Mouse (Mus musculus) adrenal gland, postnatal 36 days (tissue): Measurements from ENCODE around the gene Nhlrc3. TPM values are rescaled to one million over a fixed set of nuclear protein-coding genes. Genes with fewer than 3 reads are reported as not detected.

ENCODE experiments used
- DNase-seq, 2 experiments: peaks; one replicate each; pipeline ENCODE4 v3.0.0; 2021; ENCODE audit warnings: mixed read lengths in 1 of 2
- long read RNA-seq, 2 experiments: library from polyadenylated mRNA; stranded (forward); transcript quantifications; one replicate each; pipeline ENCODE4 v2.0.0; 2021; ENCODE audit warnings: borderline sequencing depth in 2 of 2
- total RNA-seq, 2 experiments: library from RNA; stranded (reverse); gene quantifications; 2 replicates each; pipeline ENCODE4 v1.2.3; 2021

The Nhlrc3 gene
- total RNA-seq: 10 to 100 TPM; 11.1 to 11.4 TPM
- long read RNA-seq, experiment 1, full-length matches to known transcripts: 7 of 8 reads
- long read RNA-seq, experiment 1, partial matches to known transcripts: 1 of 8 reads
- long read RNA-seq, experiment 1, other reads (novel, unspliced or antisense): 0 of 8 reads
- long read RNA-seq, experiment 2, full-length matches to known transcripts: 1 of 1 reads
- long read RNA-seq, experiment 2, partial matches to known transcripts: 0 of 1 reads
- long read RNA-seq, experiment 2, other reads (novel, unspliced or antisense): 0 of 1 reads

DNA sequence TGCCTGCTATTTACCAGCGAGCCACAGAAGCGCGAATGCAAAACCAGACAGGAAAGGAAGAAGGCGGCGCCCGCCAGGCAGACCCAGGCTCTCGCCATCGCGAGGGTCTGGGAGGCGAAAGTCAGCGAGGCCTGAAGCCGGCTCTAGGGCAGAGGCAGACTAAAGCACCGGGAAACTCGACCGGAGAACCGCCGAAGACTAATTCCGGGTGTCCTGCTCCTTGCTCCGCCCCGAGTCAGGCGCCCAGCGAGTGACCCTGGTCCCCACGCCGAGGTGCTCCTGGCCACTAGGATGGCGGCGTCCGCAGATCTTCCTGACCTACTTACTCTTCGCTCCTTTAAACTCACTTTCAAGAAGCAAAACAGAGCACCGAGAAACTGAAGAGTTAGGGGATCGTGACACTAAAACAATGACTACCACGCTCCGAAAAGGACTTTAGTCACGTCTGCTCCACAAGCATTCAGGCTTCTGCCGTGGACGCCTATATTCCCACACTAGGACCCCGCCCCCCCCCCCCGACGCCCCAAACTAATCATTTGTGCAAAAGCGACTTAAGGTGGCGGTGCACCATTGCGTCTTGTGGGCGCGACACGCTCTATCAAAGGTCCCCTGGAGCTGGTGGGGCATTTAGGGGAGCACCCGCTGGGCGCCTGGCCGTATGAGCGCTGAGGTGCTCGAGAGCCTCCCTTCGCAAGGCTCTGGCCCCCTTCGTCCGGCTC lies at the start of gene Nhlrc3, which contains the start of gene Proser1:
TSS of gene Nhlrc3 (minus strand) at position 287 of the 719 bp plus-strand sequence.
TSS of gene Proser1 (plus strand) at position 621 of the 719 bp plus-strand sequence.
- DNase-seq: peak; percentile 96 to 97

DNA sequence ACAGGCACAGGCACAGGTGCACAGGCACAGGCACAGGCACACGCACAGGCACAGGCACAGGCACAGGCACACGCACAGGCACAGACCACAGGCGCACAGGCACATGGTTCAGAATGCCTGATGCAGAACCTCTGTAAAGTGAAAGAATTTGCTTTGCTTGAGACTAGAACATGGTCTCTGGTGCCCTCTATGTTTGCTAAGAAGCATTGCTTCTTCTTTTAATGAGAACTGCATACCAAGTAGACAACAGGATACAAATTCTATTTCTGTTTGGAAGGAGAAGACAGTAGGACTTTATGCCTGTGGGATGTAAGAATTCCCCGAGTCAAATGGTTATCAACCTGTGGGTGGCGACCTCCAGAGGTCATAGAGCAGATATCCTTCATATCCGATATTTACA lies 39.3 kb upstream of the Nhlrc3 start:
- no peak for DNase-seq

DNA sequence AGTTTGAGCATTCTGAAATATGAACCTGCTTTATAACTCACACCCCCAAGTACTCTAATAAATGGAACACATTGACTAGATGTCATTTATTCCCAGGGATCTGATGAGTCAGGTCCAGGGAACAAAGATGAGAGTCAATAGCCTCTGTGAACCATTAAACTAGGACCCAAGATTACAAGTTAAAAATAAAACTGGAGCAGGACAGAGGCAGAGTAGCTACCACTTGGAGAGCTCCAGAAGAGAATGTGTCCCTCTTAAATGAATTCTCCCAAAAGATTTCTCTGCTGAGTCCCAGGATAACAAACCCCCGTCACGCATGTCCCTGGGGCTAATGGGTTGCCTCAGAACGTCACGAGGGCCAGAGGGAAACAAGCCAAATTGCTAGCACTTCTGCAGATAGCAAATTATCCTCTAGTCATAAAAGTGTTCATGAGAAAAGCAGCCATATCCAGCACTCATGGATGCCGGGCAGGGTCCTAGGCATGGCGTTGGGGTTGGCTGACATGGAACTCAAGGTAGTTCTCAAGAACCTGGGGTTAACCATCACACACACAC lies 35.3 kb upstream of the Nhlrc3 start:
- DNase-seq: no peak

DNA sequence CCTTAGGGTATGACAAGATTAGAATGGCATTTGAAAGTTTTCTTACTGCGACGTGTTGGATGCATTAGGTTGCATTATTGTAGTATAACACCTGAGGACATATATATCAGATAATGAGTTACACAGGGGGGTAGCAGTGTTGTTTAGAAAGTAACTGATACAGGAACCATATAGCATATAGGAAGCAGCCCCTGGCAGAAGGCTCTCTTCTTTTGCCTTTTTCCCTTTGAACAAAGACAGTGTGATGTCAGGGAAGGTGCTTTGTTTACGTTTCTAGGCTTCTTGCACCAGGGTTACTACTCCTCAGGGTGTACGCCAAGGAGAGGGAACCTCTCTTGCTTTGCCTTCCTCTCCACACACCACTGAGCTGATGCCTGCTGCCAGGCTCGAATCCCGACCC lies 25.2 kb upstream of the Nhlrc3 start, which contains the start of gene Stoml3:
TSS of gene Stoml3 (plus strand) at position 301 of the 400 bp plus-strand sequence.
- DNase-seq: no peak

- no peak for DNase-seq
Measured at GRCm38 (mm10) chr3:53486996-53487576, 24.0 kb upstream of the Nhlrc3 start.

DNA sequence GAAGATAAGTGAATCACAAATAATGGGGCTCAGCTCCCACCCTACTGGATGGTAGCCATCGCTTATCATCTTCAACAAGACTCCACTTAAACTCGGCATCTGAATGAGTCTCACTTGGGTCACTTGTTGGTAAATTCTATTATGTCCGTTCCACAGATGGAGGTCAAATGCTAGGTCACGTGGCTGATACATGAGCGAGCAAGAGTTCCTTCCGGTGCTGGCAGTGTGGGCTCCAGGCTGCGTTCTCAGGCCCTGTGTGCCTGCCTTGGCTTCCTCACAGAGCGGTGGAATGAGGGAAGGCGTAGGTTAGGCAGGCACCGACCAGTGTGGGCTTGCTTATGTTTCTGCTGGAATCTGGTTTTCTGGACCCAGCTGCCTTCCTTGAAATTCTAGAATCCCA lies 23.4 kb upstream of the Nhlrc3 start:
- no peak for DNase-seq

- no peak for DNase-seq
Measured at GRCm38 (mm10) chr3:53483414-53484059, 20.4 kb upstream of the Nhlrc3 start.

- no peak for DNase-seq
Measured at GRCm38 (mm10) chr3:53478419-53479046, 15.4 kb upstream of the Nhlrc3 start.

DNA sequence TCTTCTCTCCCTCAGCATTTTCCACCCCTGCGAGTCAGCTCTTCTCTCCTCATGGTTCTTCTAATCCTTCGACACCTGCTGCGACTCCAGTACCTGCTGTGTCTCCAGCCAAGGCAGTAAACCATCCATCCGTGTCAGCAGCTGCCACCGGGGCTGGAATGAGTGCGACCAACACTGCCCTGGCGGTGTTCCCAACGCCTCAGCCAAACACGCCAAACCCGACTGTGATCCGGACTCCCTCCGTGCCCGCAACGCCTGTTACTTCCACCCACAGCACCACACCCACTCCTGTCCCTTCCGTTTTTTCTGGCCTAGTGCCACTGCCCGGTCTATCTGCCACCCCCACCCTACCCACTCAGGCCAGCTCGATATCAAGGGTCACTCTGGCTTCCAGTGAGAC lies 14.3 kb upstream of the Nhlrc3 start:
- no peak for DNase-seq

- DNase-seq: peak; percentile 34 to 51
Measured at GRCm38 (mm10) chr3:53475889-53476288, 12.8 kb upstream of the Nhlrc3 start.

GRCm38 (mm10) chr3:53474179-53474578 lies 11.0 kb upstream of the Nhlrc3 start:
- DNase-seq: no peak

DNA sequence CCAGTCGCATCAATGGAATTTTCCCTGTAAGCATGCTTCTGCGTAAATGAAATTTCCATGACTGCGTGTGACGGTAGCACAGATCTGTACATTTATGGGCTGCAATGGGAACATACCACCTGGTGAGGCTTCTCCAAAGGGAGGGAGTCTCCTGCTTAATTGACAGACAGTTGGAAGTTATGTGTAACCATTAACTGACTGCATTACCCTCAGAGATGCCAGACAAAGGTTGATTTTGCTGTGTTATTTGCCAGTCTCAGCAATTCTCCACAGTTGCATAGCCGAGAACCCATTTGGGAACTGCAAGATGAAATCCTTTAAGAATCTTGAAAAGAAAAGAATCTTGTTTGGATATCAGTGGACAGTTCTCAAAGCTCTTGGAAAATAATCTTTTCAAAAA lies 8.9 kb upstream of the Nhlrc3 start:
- DNase-seq: no peak

GRCm38 (mm10) chr3:53469650-53470049 lies 6.5 kb upstream of the Nhlrc3 start:
- DNase-seq: no peak

- DNase-seq: peak; percentile 52 to 55
Measured at GRCm38 (mm10) chr3:53467356-53467755, 4.2 kb upstream of the Nhlrc3 start.

DNA sequence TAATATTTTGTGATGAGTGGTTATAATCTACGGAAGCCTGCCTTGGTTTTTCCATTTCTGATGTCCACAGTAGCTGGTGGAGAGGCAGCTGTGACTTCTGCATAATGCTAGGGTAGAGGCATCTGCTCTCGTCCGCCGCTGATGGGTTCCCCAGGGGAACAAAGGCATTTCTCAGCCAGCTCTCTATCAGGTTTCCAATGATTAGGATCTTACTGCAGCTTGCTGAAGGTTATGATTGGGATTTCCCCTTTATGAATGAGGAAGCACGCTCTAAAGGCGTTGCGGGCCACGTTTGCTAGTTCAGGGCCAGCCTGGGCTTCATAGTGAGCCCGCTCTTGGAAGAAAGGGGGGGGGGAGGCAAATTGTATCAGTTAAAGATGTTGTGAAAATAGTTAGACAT lies 3.3 kb upstream of the Nhlrc3 start:
- no peak for DNase-seq

GRCm38 (mm10) chr3:53465330-53465729 lies 2.2 kb upstream of the Nhlrc3 start:
- DNase-seq: no peak

DNA sequence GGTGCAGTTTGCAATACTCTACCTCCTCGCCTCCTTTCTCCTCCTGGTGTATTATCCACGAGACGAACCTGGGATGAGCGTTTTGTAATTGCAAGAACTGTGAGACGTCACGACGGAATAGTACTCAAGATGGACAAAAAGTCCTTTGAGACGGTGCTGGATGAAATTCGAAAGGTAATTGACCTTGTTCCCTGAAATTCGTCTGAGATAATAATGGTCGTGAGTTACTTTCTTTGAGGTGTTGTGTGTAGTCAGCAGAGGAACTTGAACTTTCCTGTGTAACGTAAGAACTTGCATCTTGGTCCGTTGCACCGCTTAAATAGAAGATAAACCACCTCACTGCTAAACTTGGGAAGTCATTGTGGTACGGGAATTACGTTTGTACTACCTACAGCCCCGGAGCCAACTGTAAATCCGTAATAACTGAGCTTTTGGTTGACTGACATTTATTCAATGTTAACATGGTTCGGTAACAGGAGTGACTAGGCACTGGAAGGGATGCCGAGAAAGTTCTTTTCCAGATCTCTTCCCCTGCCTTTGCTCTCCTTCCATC lies 1.1 kb upstream of the Nhlrc3 start:
- DNase-seq: no peak

GRCm38 (mm10) chr3:53463765-53464114 lies 608 bp upstream of the Nhlrc3 start:
- DNase-seq: no peak

- DNase-seq: no peak
Measured at GRCm38 (mm10) chr3:53462701-53463045, 459 bp downstream of the Nhlrc3 start.

DNA sequence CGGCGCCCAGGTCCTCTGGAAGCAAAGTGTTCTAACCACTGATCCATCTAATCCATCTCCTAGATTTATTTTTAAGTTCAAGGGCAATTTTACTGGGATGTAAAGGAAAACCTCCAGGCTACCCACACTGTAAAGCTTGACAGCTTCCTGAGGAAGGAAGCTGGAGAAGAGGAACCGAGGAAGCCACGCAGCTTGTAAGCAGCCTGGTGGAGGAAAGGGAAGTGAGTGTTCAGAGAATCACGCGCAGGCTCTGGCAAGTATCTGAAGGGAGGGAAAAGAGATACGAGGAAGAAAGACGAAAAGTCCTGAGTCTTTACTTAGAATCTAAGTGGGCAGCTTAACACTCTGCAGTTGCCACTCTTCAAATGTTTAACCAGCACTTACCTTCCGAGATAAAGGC lies 3.0 kb downstream of the Nhlrc3 start:
- no peak for DNase-seq

- DNase-seq: no peak
Measured at GRCm38 (mm10) chr3:53457750-53458149, 5.4 kb downstream of the Nhlrc3 start.

- no peak for DNase-seq
Measured at GRCm38 (mm10) chr3:53454984-53455383, 8.1 kb downstream of the Nhlrc3 start.
